Mouse (Mus musculus) neural tube, embryonic 14.5 days (tissue): ENCODE data around the gene Hilpda. TPM values are rescaled to one million over a fixed set of nuclear protein-coding genes. Genes with fewer than 3 reads are reported as not detected.

Source experiments
- ATAC-seq: fragments of 200-750 bp; cut with Nextera tagmentation; 2 replicates; pipeline ENCODE4 v1.8.0; 2017; ENCODE audit warnings: low read depth, mild to moderate bottlenecking, moderate TSS enrichment, moderate library complexity
- H3K27ac ChIP-seq: fragments of 300-500 bp; sonication (generic); 2 replicates; pipeline ENCODE4 v1.5.1; 2014; ENCODE audit warnings: low read depth, mild to moderate bottlenecking, control low read depth, low read length, moderate library complexity, mixed read lengths
- H3K27me3 ChIP-seq: fragments of 300-500 bp; sonication (generic); 2 replicates; pipeline ENCODE4 v1.6.1; 2014; ENCODE audit warnings: low read length; ENCODE audit not compliant: control insufficient read depth, insufficient read depth
- H3K36me3 ChIP-seq: fragments of 300-500 bp; sonication (generic); 2 replicates; pipeline ENCODE4 v1.6.1; 2014; ENCODE audit warnings: low read length, mixed read lengths; ENCODE audit not compliant: control insufficient read depth, insufficient read depth
- H3K4me1 ChIP-seq: fragments of 300-500 bp; sonication (generic); 2 replicates; pipeline ENCODE4 v1.6.1; 2014; ENCODE audit warnings: low read length; ENCODE audit not compliant: control insufficient read depth, insufficient read depth
- H3K4me2 ChIP-seq: fragments of 300-500 bp; sonication (generic); 2 replicates; pipeline ENCODE4 v1.6.1; 2014; ENCODE audit warnings: mild to moderate bottlenecking, low read depth, low read length, control low read depth
- H3K4me3 ChIP-seq: fragments of 300-500 bp; sonication (generic); 2 replicates; pipeline ENCODE4 v1.5.1; 2014; ENCODE audit warnings: low read depth, low read length, control low read depth, mixed read lengths
- H3K9ac ChIP-seq: fragments of 300-500 bp; sonication (generic); replicated peaks from 2 replicates; pipeline ENCODE4 v1.6.1; 2014; ENCODE audit warnings: low read depth, mild to moderate bottlenecking, control low read depth, low read length, mixed read lengths
- H3K9me3 ChIP-seq: fragments of 300-500 bp; sonication (generic); 2 replicates; pipeline ENCODE4 v1.6.1; 2016; ENCODE audit warnings: low read length; ENCODE audit not compliant: control insufficient read depth
- WGBS: fragments of 180-500 bp; shearing (Covaris S2); extraction: QIAGEN DNeasy Blood & Tissue Kit; methylation state at CpG from one replicate; pipeline ENCODE4 v1.1.7; 2014; 5-methylcytosine and 5-hydroxymethylcytosine counted together
- polyA plus RNA-seq: library from polyadenylated mRNA; unstranded; fragments of >200 nt; fragmentation: Nextera tagmentation; extraction: Ambion mirVana; gene quantifications from 2 replicates; pipeline ENCODE4 v1.2.1, GENCODE M21; 2014

Gene Hilpda
- polyA plus RNA-seq, 1 experiment from 2014 or later: 27.9 TPM

GRCm38 (mm10) chr6:29242265-29242664, 30.0 kb upstream of the Hilpda start:
- no peaks in the 10 kb centered on the region for H3K4me1 ChIP-seq
- no peak for ATAC-seq
- no peak overlapping the region for H3K4me3 ChIP-seq
- H3K36me3 ChIP-seq: no peaks in the 10 kb centered on the region
- H3K27me3 ChIP-seq: no peaks in the 10 kb centered on the region
- no peak overlapping the region for H3K9ac ChIP-seq
- WGBS: 74% methylated on average over 1 of the region's 1 CpGs
- H3K27ac ChIP-seq: no peak overlapping the region
- no peak overlapping the region for H3K4me2 ChIP-seq
- H3K9me3 ChIP-seq: no peaks in the 10 kb centered on the region

GRCm38 (mm10) chr6:29245272-29246120, 26.8 kb upstream of the Hilpda start:
- H3K9me3 ChIP-seq: no peaks in the 10 kb centered on the region
- no peaks in the 10 kb centered on the region for H3K4me1 ChIP-seq
- 86% methylated on average over 14 of the region's 14 CpGs for WGBS

GRCm38 (mm10) chr6:29246183-29246582, 26.1 kb upstream of the Hilpda start:
- no peak for ATAC-seq
- Histone ChIP-seq H3K9ac (no peak overlapping the region), H3K4me2 (no peak overlapping the region), H3K27ac (no peak overlapping the region), H3K4me3 (no peak overlapping the region), H3K9me3 (no peaks in the 10 kb centered on the region), H3K4me1 (no peaks in the 10 kb centered on the region), H3K27me3 (no peaks in the 10 kb centered on the region), H3K36me3 (no peaks in the 10 kb centered on the region)
- WGBS: 86% methylated on average over 3 of the region's 3 CpGs

More at GRCm38 (mm10) chr6:29245272-29246120, 26.8 kb upstream of the Hilpda start:
- no peak overlapping the region for H3K4me2 ChIP-seq
- H3K36me3 ChIP-seq: no peaks in the 10 kb centered on the region
- no peak overlapping the region for H3K4me3 ChIP-seq
- no peaks in the 10 kb centered on the region for H3K27me3 ChIP-seq
- H3K9ac ChIP-seq: no peak overlapping the region
- no peak overlapping the region for H3K27ac ChIP-seq
- ATAC-seq: no peak

GRCm38 (mm10) chr6:29246585-29246984, 25.7 kb upstream of the Hilpda start:
- no peak for ATAC-seq
- WGBS: 66% methylated on average over 5 of the region's 5 CpGs

GRCm38 (mm10) chr6:29247072-29247471, 25.2 kb upstream of the Hilpda start:
- no peak for ATAC-seq
- WGBS: 20% methylated on average over 4 of the region's 4 CpGs
- no peaks in the 10 kb centered on the region for H3K9me3 ChIP-seq
- no peak overlapping the region for H3K4me3 ChIP-seq
- no peaks in the 10 kb centered on the region for H3K4me1 ChIP-seq
- H3K27ac ChIP-seq: no peak overlapping the region
- no peaks in the 10 kb centered on the region for H3K27me3 ChIP-seq
- no peaks in the 10 kb centered on the region for H3K36me3 ChIP-seq
- no peak overlapping the region for H3K4me2 ChIP-seq
- no peak overlapping the region for H3K9ac ChIP-seq

More at GRCm38 (mm10) chr6:29246585-29246984, 25.7 kb upstream of the Hilpda start:
- Histone ChIP-seq H3K4me2 (no peak overlapping the region), H3K27me3 (no peaks in the 10 kb centered on the region), H3K4me3 (no peak overlapping the region), H3K9me3 (no peaks in the 10 kb centered on the region), H3K4me1 (no peaks in the 10 kb centered on the region), H3K9ac (no peak overlapping the region), H3K27ac (no peak overlapping the region), H3K36me3 (no peaks in the 10 kb centered on the region)

GRCm38 (mm10) chr6:29259418-29259817, 12.9 kb upstream of the Hilpda start:
- Histone ChIP-seq H3K4me2 (no peak overlapping the region), H3K9ac (no peak overlapping the region), H3K36me3 (no peaks in the 10 kb centered on the region), H3K4me1 (no peaks in the 10 kb centered on the region), H3K27me3 (no peaks in the 10 kb centered on the region), H3K9me3 (no peaks in the 10 kb centered on the region), H3K27ac (no peak overlapping the region), H3K4me3 (no peak overlapping the region)
- ATAC-seq: no peak
- WGBS: 88% methylated on average over 1 of the region's 1 CpGs

GRCm38 (mm10) chr6:29261831-29262230, 10.5 kb upstream of the Hilpda start:
- H3K9me3 ChIP-seq: no peaks in the 10 kb centered on the region
- H3K4me1 ChIP-seq: no peaks in the 10 kb centered on the region
- no peak overlapping the region for H3K4me3 ChIP-seq
- H3K27ac ChIP-seq: no peak overlapping the region
- ATAC-seq: no peak
- no peaks in the 10 kb centered on the region for H3K27me3 ChIP-seq
- 86% methylated on average over 5 of the region's 5 CpGs for WGBS
- H3K4me2 ChIP-seq: no peak overlapping the region
- H3K9ac ChIP-seq: no peak overlapping the region
- no peaks in the 10 kb centered on the region for H3K36me3 ChIP-seq

GRCm38 (mm10) chr6:29263650-29264455, 8.4 kb upstream of the Hilpda start:
- H3K27me3 ChIP-seq: no peaks in the 10 kb centered on the region
- no peak overlapping the region for H3K4me3 ChIP-seq
- H3K4me1 ChIP-seq: no peaks in the 10 kb centered on the region
- H3K9me3 ChIP-seq: no peaks in the 10 kb centered on the region
- ATAC-seq: peak; percentile 74; the same call in 1 of the 2 replicates
- WGBS: 35% methylated on average over 6 of the region's 6 CpGs
- H3K27ac ChIP-seq: no peak overlapping the region
- no peak overlapping the region for H3K9ac ChIP-seq
- H3K4me2 ChIP-seq: no peak overlapping the region
- H3K36me3 ChIP-seq: no peaks in the 10 kb centered on the region

GRCm38 (mm10) chr6:29264456-29264781, 7.9 kb upstream of the Hilpda start:
- WGBS: 98% methylated on average over 3 of the region's 3 CpGs
- ATAC-seq: 0 out of 2 replicates have a peak, but pooled peaks have one; percentile 4
- Histone ChIP-seq H3K36me3 (no peaks in the 10 kb centered on the region), H3K27ac (no peak overlapping the region), H3K4me3 (no peak overlapping the region), H3K4me2 (no peak overlapping the region), H3K9ac (no peak overlapping the region), H3K27me3 (no peaks in the 10 kb centered on the region), H3K9me3 (no peaks in the 10 kb centered on the region), H3K4me1 (no peaks in the 10 kb centered on the region)
